Mouse (Mus musculus): ENCODE results near the gene Lmf2. TPM values are rescaled to one million over a fixed set of nuclear protein-coding genes. Genes with fewer than 3 reads are reported as not detected.
A peak's percentile ranks its signal among the peaks of the same experiment; 100 is the strongest.

Lmf2 gene
- polyA plus RNA-seq, 1 experiment from 2014 or later = 29.5 TPM

DNA sequence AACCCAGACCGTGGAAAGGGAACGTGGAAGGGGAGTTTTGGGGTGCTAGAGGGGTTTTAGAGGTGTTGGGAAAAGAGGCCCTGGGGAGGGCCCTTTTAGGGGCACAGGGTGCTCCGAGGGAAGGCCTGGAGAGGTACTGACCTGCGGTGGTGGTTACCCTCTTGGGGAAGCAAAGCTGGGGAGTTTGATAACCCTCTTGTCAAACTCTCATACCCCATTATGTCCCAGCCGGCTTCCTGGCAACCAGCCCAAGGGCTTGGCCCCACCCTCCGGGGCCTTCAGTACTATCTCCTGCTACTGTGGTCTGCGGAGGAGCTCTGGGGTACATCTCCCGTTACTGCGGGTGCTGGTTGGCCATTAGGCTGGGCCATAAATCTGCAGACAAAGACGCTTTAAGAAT, 24.0 kb upstream of the Lmf2 start:
- no peak overlapping the region for H3K27ac ChIP-seq (ENCODE audit: low read length)
- H3K4me1 ChIP-seq (replicated peaks; ENCODE audit: control insufficient read depth, insufficient read depth, low read length) = peaks cover 15% of the 10 kb centered on the region
- peak overlapping the region; percentile 62 for H3K4me2 ChIP-seq (ENCODE audit: low read length)
- no peaks in the 10 kb centered on the region for H3K9me3 ChIP-seq (ENCODE audit: control insufficient read depth, low read length)
- no peaks in the 10 kb centered on the region for H3K36me3 ChIP-seq (ENCODE audit: control insufficient read depth, insufficient read depth)
- 17% methylated on average over 10 of the region's 10 CpGs for WGBS
- no peak for ATAC-seq
- H3K27me3 ChIP-seq (replicated peaks; ENCODE audit: control insufficient read depth, insufficient read depth, low read length) = peaks cover 40% of the 10 kb centered on the region
- H3K4me3 ChIP-seq (replicated peaks; ENCODE audit: low read length) = peak overlapping the region; percentile 38
- no peak overlapping the region; the same call in 1 of the 2 replicates for H3K9ac ChIP-seq (replicated peaks; ENCODE audit: low read depth, low read length)

- Histone ChIP-seq H3K27me3 (replicated peaks; ENCODE audit: control insufficient read depth, insufficient read depth, low read length) (peaks cover 40% of the 10 kb centered on the region), H3K27ac (ENCODE audit: low read length) (no peak within 1 kb of the TSS), H3K9me3 (ENCODE audit: control insufficient read depth, low read length) (no peaks in the 10 kb centered on the region), H3K36me3 (ENCODE audit: control insufficient read depth, insufficient read depth) (no peaks in the 10 kb centered on the region), H3K4me3 (replicated peaks; ENCODE audit: low read length) (peak within 1 kb of the TSS; percentile 38), H3K4me2 (ENCODE audit: low read length) (peak within 1 kb of the TSS; percentile 62), H3K4me1 (replicated peaks; ENCODE audit: control insufficient read depth, insufficient read depth, low read length) (peaks cover 19% of the 10 kb centered on the region), H3K9ac (replicated peaks; ENCODE audit: low read depth, low read length) (peak within 1 kb of the TSS; percentile 46)
- under 1% methylated on average over 33 of the region's 33 CpGs for WGBS
- ATAC-seq = no peak
Observed at GRCm38 (mm10) chr15:89378831-89379401, 23.5 kb upstream of the Lmf2 start, which contains the start of gene Odf3b. Odf3b (minus strand) TSS chr15:89379282.

- Histone ChIP-seq H3K4me2 (ENCODE audit: low read length) (peak overlapping the region; percentile 62), H3K4me1 (replicated peaks; ENCODE audit: control insufficient read depth, insufficient read depth, low read length) (peaks cover 20% of the 10 kb centered on the region), H3K9ac (replicated peaks; ENCODE audit: low read depth, low read length) (peak overlapping the region; percentile 46), H3K9me3 (ENCODE audit: control insufficient read depth, low read length) (no peaks in the 10 kb centered on the region), H3K36me3 (ENCODE audit: control insufficient read depth, insufficient read depth) (no peaks in the 10 kb centered on the region), H3K4me3 (replicated peaks; ENCODE audit: low read length) (peak overlapping the region; percentile 38), H3K27me3 (replicated peaks; ENCODE audit: control insufficient read depth, insufficient read depth, low read length) (peaks cover 40% of the 10 kb centered on the region), H3K27ac (ENCODE audit: low read length) (no peak overlapping the region)
- no peak for ATAC-seq
- 12% methylated on average over 46 of the region's 46 CpGs for WGBS
Observed at GRCm38 (mm10) chr15:89377938-89378828, 22.7 kb upstream of the Lmf2 start.

GRCm38 (mm10) chr15:89377362-89377761, 21.9 kb upstream of the Lmf2 start:
- ATAC-seq = no peak
- Histone ChIP-seq H3K4me3 (replicated peaks; ENCODE audit: low read length) (no peak overlapping the region), H3K27ac (ENCODE audit: low read length) (no peak overlapping the region), H3K36me3 (ENCODE audit: control insufficient read depth, insufficient read depth) (peaks cover 4% of the 10 kb centered on the region), H3K9ac (replicated peaks; ENCODE audit: low read depth, low read length) (no peak overlapping the region), H3K27me3 (replicated peaks; ENCODE audit: control insufficient read depth, insufficient read depth, low read length) (peaks cover 40% of the 10 kb centered on the region), H3K9me3 (ENCODE audit: control insufficient read depth, low read length) (no peaks in the 10 kb centered on the region), H3K4me1 (replicated peaks; ENCODE audit: control insufficient read depth, insufficient read depth, low read length) (peaks cover 27% of the 10 kb centered on the region), H3K4me2 (ENCODE audit: low read length) (no peak overlapping the region)
- 7% methylated on average over 18 of the region's 18 CpGs for WGBS

- Histone ChIP-seq H3K9me3 (ENCODE audit: control insufficient read depth, low read length) (no peaks in the 10 kb centered on the region), H3K4me2 (ENCODE audit: low read length) (no peak within 1 kb of the TSS), H3K36me3 (ENCODE audit: control insufficient read depth, insufficient read depth) (peaks cover 7% of the 10 kb centered on the region), H3K9ac (replicated peaks; ENCODE audit: low read depth, low read length) (no peak within 1 kb of the TSS), H3K4me3 (replicated peaks; ENCODE audit: low read length) (no peak within 1 kb of the TSS), H3K27me3 (replicated peaks; ENCODE audit: control insufficient read depth, insufficient read depth, low read length) (peaks cover 40% of the 10 kb centered on the region), H3K4me1 (replicated peaks; ENCODE audit: control insufficient read depth, insufficient read depth, low read length) (peaks cover 27% of the 10 kb centered on the region), H3K27ac (ENCODE audit: low read length) (no peak within 1 kb of the TSS)
- WGBS = 21% methylated on average over 16 of the region's 16 CpGs
- ATAC-seq = no peak
Observed at GRCm38 (mm10) chr15:89376957-89377356, 21.5 kb upstream of the Lmf2 start, which contains the start of gene Tymp. Tymp (minus strand) TSS chr15:89377039.

GRCm38 (mm10) chr15:89376040-89376439, 20.6 kb upstream of the Lmf2 start:
- H3K27ac ChIP-seq (ENCODE audit: low read length) = no peak overlapping the region
- H3K4me2 ChIP-seq (ENCODE audit: low read length) = no peak overlapping the region
- no peak overlapping the region for H3K4me3 ChIP-seq (replicated peaks; ENCODE audit: low read length)
- peaks cover 40% of the 10 kb centered on the region for H3K27me3 ChIP-seq (replicated peaks; ENCODE audit: control insufficient read depth, insufficient read depth, low read length)
- no peaks in the 10 kb centered on the region for H3K9me3 ChIP-seq (ENCODE audit: control insufficient read depth, low read length)
- H3K9ac ChIP-seq (replicated peaks; ENCODE audit: low read depth, low read length) = no peak overlapping the region
- WGBS = 83% methylated on average over 7 of the region's 7 CpGs
- peaks cover 13% of the 10 kb centered on the region for H3K36me3 ChIP-seq (ENCODE audit: control insufficient read depth, insufficient read depth)
- ATAC-seq = no peak
- peaks cover 27% of the 10 kb centered on the region for H3K4me1 ChIP-seq (replicated peaks; ENCODE audit: control insufficient read depth, insufficient read depth, low read length)

- H3K36me3 ChIP-seq (ENCODE audit: control insufficient read depth, insufficient read depth) = peaks cover 21% of the 10 kb centered on the region
- no peak overlapping the region for H3K9ac ChIP-seq (replicated peaks; ENCODE audit: low read depth, low read length)
- H3K4me2 ChIP-seq (ENCODE audit: low read length) = no peak overlapping the region
- peaks cover 37% of the 10 kb centered on the region for H3K27me3 ChIP-seq (replicated peaks; ENCODE audit: control insufficient read depth, insufficient read depth, low read length)
- peaks cover 27% of the 10 kb centered on the region for H3K4me1 ChIP-seq (replicated peaks; ENCODE audit: control insufficient read depth, insufficient read depth, low read length)
- no peak overlapping the region for H3K27ac ChIP-seq (ENCODE audit: low read length)
- no peak for ATAC-seq
- 91% methylated on average over 17 of the region's 17 CpGs for WGBS
- H3K4me3 ChIP-seq (replicated peaks; ENCODE audit: low read length) = no peak overlapping the region
- no peaks in the 10 kb centered on the region for H3K9me3 ChIP-seq (ENCODE audit: control insufficient read depth, low read length)
Observed at GRCm38 (mm10) chr15:89374801-89375534, 19.5 kb upstream of the Lmf2 start.

GRCm38 (mm10) chr15:89374340-89374739, 18.9 kb upstream of the Lmf2 start:
- H3K36me3 ChIP-seq (ENCODE audit: control insufficient read depth, insufficient read depth) = peaks cover 24% of the 10 kb centered on the region
- WGBS = 45% methylated on average over 9 of the region's 9 CpGs
- H3K4me3 ChIP-seq (replicated peaks; ENCODE audit: low read length) = peak overlapping the region; percentile 89
- no peaks in the 10 kb centered on the region for H3K9me3 ChIP-seq (ENCODE audit: control insufficient read depth, low read length)
- peak overlapping the region; percentile 91 for H3K9ac ChIP-seq (replicated peaks; ENCODE audit: low read depth, low read length)
- ATAC-seq = no peak
- H3K27me3 ChIP-seq (replicated peaks; ENCODE audit: control insufficient read depth, insufficient read depth, low read length) = peaks cover 33% of the 10 kb centered on the region
- peak overlapping the region; percentile 92; the same call in 1 of the 2 replicates for H3K27ac ChIP-seq (ENCODE audit: low read length)
- peaks cover 25% of the 10 kb centered on the region for H3K4me1 ChIP-seq (replicated peaks; ENCODE audit: control insufficient read depth, insufficient read depth, low read length)
- peak overlapping the region; percentile 75 for H3K4me2 ChIP-seq (ENCODE audit: low read length)

DNA sequence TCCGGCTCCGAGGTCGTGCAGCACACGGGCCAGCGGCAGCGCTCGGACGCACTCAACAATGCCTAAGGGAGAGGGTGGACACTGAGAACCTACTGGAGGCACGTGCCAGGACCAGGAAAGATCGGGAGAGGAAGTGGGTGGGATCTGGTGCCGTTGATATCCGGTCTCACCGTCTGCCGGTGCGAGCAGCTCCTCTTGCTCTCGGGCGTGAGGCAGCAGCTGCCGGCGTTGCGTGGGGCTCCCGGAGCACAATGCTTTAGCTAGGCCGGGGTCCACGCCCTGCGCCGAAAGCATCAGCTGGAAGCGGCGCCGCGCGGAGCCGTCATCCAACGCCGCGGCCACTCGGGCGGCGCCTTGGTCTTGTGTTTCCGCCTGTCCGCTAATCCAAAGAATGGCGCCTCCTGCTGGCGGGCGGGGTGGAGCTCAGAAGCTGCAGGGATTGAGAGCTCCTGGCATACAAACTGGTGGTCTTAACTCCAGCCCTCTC, 18.3 kb upstream of the Lmf2 start, which contains the start of gene Sco2:
Gene Sco2 (minus strand): TSS at position 85 of the 487 bp plus-strand sequence.
- Histone ChIP-seq H3K27ac (ENCODE audit: low read length) (peak within 1 kb of the TSS; percentile 92), H3K9me3 (ENCODE audit: control insufficient read depth, low read length) (no peaks in the 10 kb centered on the region), H3K4me3 (replicated peaks; ENCODE audit: low read length) (peak within 1 kb of the TSS; percentile 89), H3K9ac (replicated peaks; ENCODE audit: low read depth, low read length) (peak within 1 kb of the TSS; percentile 91), H3K36me3 (ENCODE audit: control insufficient read depth, insufficient read depth) (peaks cover 25% of the 10 kb centered on the region), H3K27me3 (replicated peaks; ENCODE audit: control insufficient read depth, insufficient read depth, low read length) (peaks cover 28% of the 10 kb centered on the region), H3K4me1 (replicated peaks; ENCODE audit: control insufficient read depth, insufficient read depth, low read length) (peaks cover 20% of the 10 kb centered on the region), H3K4me2 (ENCODE audit: low read length) (peak within 1 kb of the TSS; percentile 75)
- WGBS = under 1% methylated on average over 40 of the region's 42 CpGs
- ATAC-seq = peak; percentile 89
